Mouse (Mus musculus): Measurements from ENCODE around the gene Nek5. TPM values are rescaled to one million over a fixed set of nuclear protein-coding genes. Genes with fewer than 3 reads are reported as not detected.

The Nek5 gene
- total RNA-seq, 2 experiments from 2014 or later = 0.66 TPM; not detected in 1

- no peak for DNase-seq (ENCODE audit: extremely low spot score in 1 of 2, low spot score in 2 of 2)
- intact Hi-C loops (cut with DNase I) = no loop called here
Measured at GRCm38 (mm10) chr8:22037022-22037421, 87.8 kb downstream of the Nek5 start.

- intact Hi-C loops (cut with DNase I) = no loop called here
- no peak for DNase-seq (ENCODE audit: extremely low spot score in 1 of 2, low spot score in 2 of 2)
Measured at GRCm38 (mm10) chr8:22036137-22036536, 88.7 kb downstream of the Nek5 start.

GRCm38 (mm10) chr8:22030990-22031389 lies 93.9 kb downstream of the Nek5 start:
- intact Hi-C loops (cut with DNase I) = no loop called here
- DNase-seq (ENCODE audit: extremely low spot score in 1 of 2, low spot score in 2 of 2) = no peak

- no peak for DNase-seq (ENCODE audit: extremely low spot score in 1 of 2, low spot score in 2 of 2)
- intact Hi-C loops (cut with DNase I) = no loop called here
Measured at GRCm38 (mm10) chr8:22028973-22029372, 95.9 kb downstream of the Nek5 start.

- intact Hi-C loops (cut with DNase I) = no loop called here
- DNase-seq (ENCODE audit: extremely low spot score in 1 of 2, low spot score in 2 of 2) = no peak
Measured at GRCm38 (mm10) chr8:22025241-22025640, 99.6 kb downstream of the Nek5 start.

Other genes starting within 250 kb of the Nek5 start
- gene Defb9, start 239.6 kb downstream of the Nek5 start, total RNA-seq (2021) = not detected
- gene Defb11, start 218.6 kb downstream of the Nek5 start, total RNA-seq (2021) = not detected
- gene Defb15, start 192.3 kb downstream of the Nek5 start, total RNA-seq (2021) = not detected
- gene Defb35, start 186.7 kb downstream of the Nek5 start, total RNA-seq (2021) = not detected
- gene Defb13, start 178.3 kb downstream of the Nek5 start, total RNA-seq (2021) = not detected
- not detected for gene Fam90a1a, start 166.3 kb downstream of the Nek5 start, total RNA-seq (2021)
- gene Ccdc70, start 155.3 kb downstream of the Nek5 start, total RNA-seq (2021) = not detected
- 1 to 10 TPM; 2.6 to 3.1 TPM for gene Atp7b, start 64.7 kb downstream of the Nek5 start, total RNA-seq (2021)
- 10 to 100 TPM; 27.1 to 30.1 TPM for gene Alg11, start 64.3 kb downstream of the Nek5 start, total RNA-seq (2021)
- gene Nek3, start 41.4 kb upstream of the Nek5 start, total RNA-seq (2021) = 1 to 10 TPM; 2.6 TPM
- gene Ckap2, start 60.8 kb upstream of the Nek5 start, total RNA-seq (2021) = 1 to 10 TPM; 2.2 to 2.4 TPM
- gene Vps36, start 67.8 kb upstream of the Nek5 start, total RNA-seq (2021) = 10 to 100 TPM; 41.1 to 41.5 TPM
- 1 to 10 TPM; 4.8 to 5.9 TPM for gene Thsd1, start 102.3 kb upstream of the Nek5 start, total RNA-seq (2021)
- not detected for gene Tpte, start 158.4 kb upstream of the Nek5 start, total RNA-seq (2021)